Comparison of ENCODE assay signal across 8 mouse cellular contexts in the genomic region with DNA sequence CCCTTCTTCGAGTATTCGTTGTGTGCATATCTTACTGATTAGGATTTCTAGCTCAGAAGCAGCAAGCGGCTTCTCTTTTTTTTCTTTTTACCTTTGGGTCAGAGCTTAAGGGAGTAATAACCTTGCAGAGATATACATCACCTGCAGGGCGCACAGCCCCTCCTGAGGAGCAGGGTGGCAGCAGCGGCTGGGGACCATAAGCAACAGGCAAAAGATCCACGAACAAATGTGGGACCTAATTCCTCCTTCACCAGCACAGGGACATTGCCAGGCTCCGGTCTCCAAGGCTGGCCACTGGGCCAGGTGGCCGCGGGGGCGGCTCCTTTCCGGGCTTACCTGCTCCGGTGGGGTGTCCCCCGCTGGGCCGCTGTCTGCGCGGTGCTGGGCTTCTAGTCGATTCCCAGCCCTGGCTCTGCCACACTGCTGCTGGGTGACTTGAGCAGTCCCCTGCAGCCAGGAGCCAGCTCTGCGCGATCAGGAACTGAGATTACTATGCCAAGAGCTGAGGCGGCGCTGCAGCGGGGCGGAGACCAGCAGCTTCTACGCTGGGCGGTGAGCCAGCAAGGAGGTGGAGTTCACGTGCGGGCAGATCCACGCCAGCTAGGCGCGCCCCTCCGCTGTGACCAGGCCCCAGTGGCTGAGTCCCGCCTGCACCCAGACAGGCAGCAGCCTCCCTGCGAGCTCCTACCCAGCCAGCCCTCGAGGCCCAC. TPM values are rescaled to one million over a fixed set of nuclear protein-coding genes. Genes with fewer than 3 reads are reported as not detected.
DNase-seq lines count a peak whose midpoint lies in the region; ATAC-seq lines count a peak whose summit lies in the region.

A gene (minus strand): TSS at position 471 of the 710 bp plus-strand sequence.

- no peaks in the 10 kb centered on the region for H3K4me1 ChIP-seq in embryonic facial prominence, embryonic 11.5 days (ENCODE audit: control insufficient read depth, insufficient read depth, low read length)
- peaks cover 5% of the 10 kb centered on the region; the same call in 1 of the 2 replicates for H3K4me1 ChIP-seq in intestine, embryonic 16.5 days (ENCODE audit: control insufficient read depth, insufficient read depth, low read length)
- H3K4me1 ChIP-seq in midbrain, embryonic 10.5 days = peaks cover 11% of the 10 kb centered on the region

- peak; percentile 93 for DNase-seq in adrenal gland, postnatal 14 days
- peak; percentile 74 for DNase-seq in embryonic facial prominence, embryonic 11.5 days (ENCODE audit: low spot score)
- DNase-seq in left cerebral cortex, postnatal 36 days (ENCODE audit: low spot score in 2 of 2) = peak; percentile 81 to 84
- peak; percentile 71 for DNase-seq in midbrain, embryonic 10.5 days (ENCODE audit: low spot score)
- peak; percentile 82 for DNase-seq in right cerebral cortex, postnatal 25 days
- peak; percentile 85 to 92 for DNase-seq in urinary bladder, postnatal 36 days (ENCODE audit: low spot score in 2 of 2)

- 7% methylated on average over 32 of the region's 34 CpGs for WGBS in embryonic facial prominence, embryonic 11.5 days
- 6% methylated on average over 34 of the region's 34 CpGs for WGBS in intestine, embryonic 16.5 days
- 7% methylated on average over 34 of the region's 34 CpGs for WGBS in midbrain, embryonic 10.5 days

- H3K27me3 ChIP-seq in embryonic facial prominence, embryonic 11.5 days (ENCODE audit: control insufficient read depth, insufficient read depth, low read length) = no peaks in the 10 kb centered on the region
- no peaks in the 10 kb centered on the region for H3K27me3 ChIP-seq in intestine, embryonic 16.5 days (replicated peaks; ENCODE audit: control insufficient read depth, insufficient read depth, low read length)
- H3K27me3 ChIP-seq in midbrain, embryonic 10.5 days (ENCODE audit: low read depth, poor library complexity, severe bottlenecking) = 0 out of 2 replicates have a peak, but pooled peaks cover 5% of the 10 kb centered on the region

- no peaks in the 10 kb centered on the region for H3K36me3 ChIP-seq in embryonic facial prominence, embryonic 11.5 days (replicated peaks; ENCODE audit: control insufficient read depth, insufficient read depth, low read depth, low read length)
- H3K36me3 ChIP-seq in intestine, embryonic 16.5 days (ENCODE audit: control insufficient read depth, insufficient read depth, low read length) = no peaks in the 10 kb centered on the region
- no peaks in the 10 kb centered on the region for H3K36me3 ChIP-seq in midbrain, embryonic 10.5 days

- H3K9me3 ChIP-seq in embryonic facial prominence, embryonic 11.5 days (replicated peaks; ENCODE audit: control insufficient read depth, low read length) = no peaks in the 10 kb centered on the region
- no peaks in the 10 kb centered on the region for H3K9me3 ChIP-seq in intestine, embryonic 16.5 days (ENCODE audit: control insufficient read depth, low read length)
- H3K9me3 ChIP-seq in midbrain, embryonic 10.5 days (replicated peaks) = no peaks in the 10 kb centered on the region

- H3K9ac ChIP-seq in embryonic facial prominence, embryonic 11.5 days (replicated peaks; ENCODE audit: low read length) = peak within 1 kb of the TSS; percentile 64
- H3K9ac ChIP-seq in intestine, embryonic 16.5 days (ENCODE audit: low read depth, low read length) = peak within 1 kb of the TSS; percentile 85

- intact Hi-C loops in left cerebral cortex, postnatal 36 days (cut with DNase I) = no loop called here

- ATAC-seq in embryonic facial prominence, embryonic 11.5 days (replicated peaks; ENCODE audit: insufficient number of reproducible peaks, low FRiP score, low TSS enrichment, low read depth) = peak; percentile 94
- peak; percentile 91 for ATAC-seq in granulocyte monocyte progenitor cell, adult 5-6 weeks (replicated peaks; ENCODE audit: poor library complexity, severe bottlenecking)
- ATAC-seq in intestine, embryonic 16.5 days = peak; percentile 96

- H3K4me2 ChIP-seq in embryonic facial prominence, embryonic 11.5 days (ENCODE audit: low read depth, low read length) = peak within 1 kb of the TSS; percentile 78
- H3K4me2 ChIP-seq in intestine, embryonic 16.5 days (ENCODE audit: low read depth, low read length) = peak within 1 kb of the TSS; percentile 77

- peak within 1 kb of the TSS; percentile 31 for H3K4me3 ChIP-seq in embryonic facial prominence, embryonic 11.5 days (ENCODE audit: low read depth, low read length)
- peak within 1 kb of the TSS; percentile 69 for H3K4me3 ChIP-seq in intestine, embryonic 16.5 days (ENCODE audit: low read length)
- peak within 1 kb of the TSS; percentile 60 for H3K4me3 ChIP-seq in midbrain, embryonic 10.5 days

- no peak within 1 kb of the TSS for H3K27ac ChIP-seq in embryonic facial prominence, embryonic 11.5 days (replicated peaks; ENCODE audit: low read depth, low read length)
- peak within 1 kb of the TSS; percentile 96 for H3K27ac ChIP-seq in intestine, embryonic 16.5 days (ENCODE audit: low read length)
- peak within 1 kb of the TSS; percentile 79 for H3K27ac ChIP-seq in midbrain, embryonic 10.5 days (replicated peaks)

RNA-seq across cellular contexts. Expression of the gene that starts here (rescaled TPM):
- 2.8 and 4.7 TPM in 2 replicates for total RNA-seq in adrenal gland, postnatal 14 days (2021)
- 0.36 and 0.62 TPM in 2 replicates for polyA plus RNA-seq in embryonic facial prominence, embryonic 11.5 days (2014; fragmentation: Nextera tagmentation; extraction: Ambion mirVana)
- total RNA-seq in granulocyte monocyte progenitor cell, adult 5-6 weeks (2014; fragmentation: Nextera tagmentation) = 0.37 and 1.1 TPM in 2 replicates
- 0.46 and 0.56 TPM in 2 replicates for total RNA-seq in granulocyte monocyte progenitor cell, adult 5-6 weeks (2017)
- 6.1 and 6.4 TPM in 2 replicates for polyA plus RNA-seq in intestine, embryonic 16.5 days (2015; fragmentation: Nextera tagmentation; extraction: Ambion mirVana)
- 10 to 100 TPM; 11.1 to 13.8 TPM for total RNA-seq in left cerebral cortex, postnatal 36 days (2021)
- 0.15 and 0.20 TPM in 2 replicates for polyA plus RNA-seq in midbrain, embryonic 10.5 days (2016; fragmentation: Nextera tagmentation; extraction: Ambion mirVana)

Comparison
In these comparisons a context has a peak if more than half of its experiments do, and no peak if none do; other contexts are left out.
1. Peak in DNase-seq, ATAC-seq, H3K4me3 ChIP-seq, H3K9ac ChIP-seq and H3K4me2 ChIP-seq in embryonic facial prominence, embryonic 11.5 days; RNA of the gene not detected or under 1 TPM.
2. Peak in DNase-seq, H3K4me3 ChIP-seq and H3K27ac ChIP-seq in midbrain, embryonic 10.5 days; RNA of the gene not detected or under 1 TPM.